Mouse (Mus musculus) CH12.LX (cell line): ENCODE results near the gene Arhgap25. TPM values are rescaled to one million over a fixed set of nuclear protein-coding genes. Genes with fewer than 3 reads are reported as not detected.

Experiments
- DNase-seq: peaks from one replicate; pipeline ENCODE4 v3.0.0-alpha.2; 2013; ENCODE audit errors: extremely low read depth
- H3K27ac ChIP-seq: 2 replicates; pipeline ENCODE4 v1.5.1; 2012; ENCODE audit warnings: low read depth, mild to moderate bottlenecking, control low read depth, moderate library complexity; ENCODE audit not compliant: insufficient read depth
- H3K27me3 ChIP-seq: replicated peaks from 2 replicates; pipeline ENCODE3; 2012; ENCODE audit warnings: inconsistent platforms
- H3K36me3 ChIP-seq, 2 experiments: replicated peaks in 1 of 2; 2 replicates each; pipeline versions ENCODE3 to v1.6.1; 2012; ENCODE audit warnings: inconsistent platforms in 1 of 2, low read length in 1 of 2, mild to moderate bottlenecking in 1 of 2, mixed read lengths in 1 of 2, moderate library complexity in 1 of 2; ENCODE audit not compliant: control insufficient read depth in 1 of 2, insufficient read depth in 1 of 2
- H3K4me1 ChIP-seq, 2 experiments: 2 replicates each; pipeline ENCODE4 v1.6.1; 2012; ENCODE audit warnings: inconsistent platforms in 1 of 2, moderate library complexity in 1 of 2; ENCODE audit not compliant: insufficient read depth in 2 of 2, control insufficient read depth in 1 of 2
- H3K4me2 ChIP-seq: 2 replicates; pipeline ENCODE4 v1.6.1; 2012; ENCODE audit warnings: low read depth, mild to moderate bottlenecking, control low read depth; ENCODE audit not compliant: poor library complexity, insufficient read depth, severe bottlenecking
- H3K4me3 ChIP-seq, 3 experiments: fragments of 150-350 bp in 1 of 3; sonication (generic) in 1 of 3; replicated peaks in 1 of 3; 2 replicates each; pipeline versions ENCODE3 to v1.5.1; 2011 to 2012; ENCODE audit warnings: low read depth in 2 of 3, low read length in 2 of 3, mild to moderate bottlenecking in 2 of 3, moderate library complexity in 2 of 3, control low read depth in 1 of 3, improper control_type of control experiment in 1 of 3, inconsistent platforms in 1 of 3, mixed read lengths in 1 of 3; ENCODE audit not compliant: poor library complexity in 1 of 3
- H3K79me2 ChIP-seq: replicated peaks from 2 replicates; pipeline ENCODE4 v1.6.1; 2012; ENCODE audit warnings: mild to moderate bottlenecking, moderate library complexity; ENCODE audit not compliant: control insufficient read depth, poor library complexity, insufficient read depth, severe bottlenecking; ENCODE audit errors: extremely low read depth
- H3K9ac ChIP-seq: 2 replicates; pipeline ENCODE4 v1.6.1; 2012; ENCODE audit warnings: low read depth, mild to moderate bottlenecking, control low read depth, moderate library complexity; ENCODE audit not compliant: insufficient read depth
- H3K9me3 ChIP-seq: replicated peaks from 2 replicates; pipeline ENCODE3; 2012; ENCODE audit warnings: low read length, inconsistent platforms, mixed read lengths
- E2F4 ChIP-seq: IDR thresholded peaks from 2 replicates; pipeline ENCODE4 v1.6.1; 2011; ENCODE audit warnings: low read depth, low read length, improper control_type of control experiment; ENCODE audit not compliant: insufficient replicate concordance
- ELF1 ChIP-seq: IDR thresholded peaks from 2 replicates; pipeline ENCODE4 v1.6.1; 2014; ENCODE audit warnings: low read depth, mild to moderate bottlenecking, inconsistent platforms, low read length, improper control_type of control experiment
- EP300 ChIP-seq: IDR thresholded peaks from 2 replicates; pipeline ENCODE4 v1.6.1; 2011; ENCODE audit warnings: low read length, improper control_type of control experiment
- ETS1 ChIP-seq: conservative IDR thresholded peaks from 2 replicates; pipeline ENCODE4 v1.6.1; 2012; ENCODE audit warnings: low read depth, mild to moderate bottlenecking, inconsistent platforms, low read length, improper control_type of control experiment, moderate library complexity
- GABPA ChIP-seq: IDR thresholded peaks from 2 replicates; pipeline ENCODE4 v1.6.1; 2012; ENCODE audit warnings: low read depth, low read length, improper control_type of control experiment, inconsistent platforms; ENCODE audit not compliant: insufficient replicate concordance
- JUN ChIP-seq: IDR thresholded peaks from 2 replicates; pipeline ENCODE4 v1.6.1; 2011; ENCODE audit warnings: low read depth, mild to moderate bottlenecking, low read length, improper control_type of control experiment, moderate library complexity; ENCODE audit not compliant: insufficient read depth
- MAFK ChIP-seq: IDR thresholded peaks from 2 replicates; pipeline ENCODE4 v1.6.1; 2011; ENCODE audit warnings: low read length, improper control_type of control experiment; ENCODE audit not compliant: insufficient replicate concordance
- MAX ChIP-seq: IDR thresholded peaks from 2 replicates; pipeline ENCODE4 v1.6.1; 2011; ENCODE audit warnings: low read length, improper control_type of control experiment
- MAZ ChIP-seq: IDR thresholded peaks from 2 replicates; pipeline ENCODE4 v1.6.1; 2012; ENCODE audit warnings: low read depth, mild to moderate bottlenecking, inconsistent platforms, low read length, improper control_type of control experiment, moderate library complexity
- MEF2A ChIP-seq: IDR thresholded peaks from 2 replicates; pipeline ENCODE4 v1.6.1; 2014; ENCODE audit warnings: low read depth, mild to moderate bottlenecking, inconsistent platforms, low read length, improper control_type of control experiment, borderline replicate concordance
- MXI1 ChIP-seq: IDR thresholded peaks from 2 replicates; pipeline ENCODE4 v1.6.1; 2011; ENCODE audit warnings: mild to moderate bottlenecking, low read depth, low read length, improper control_type of control experiment
- MYC ChIP-seq: IDR thresholded peaks from 2 replicates; pipeline ENCODE4 v1.6.1; 2011; ENCODE audit warnings: low read depth, mild to moderate bottlenecking, improper control_type of control experiment, low read length
- NELFE ChIP-seq: IDR thresholded peaks from 2 replicates; pipeline ENCODE4 v1.6.1; 2011; ENCODE audit warnings: low read depth, low read length, improper control_type of control experiment
- NRF1 ChIP-seq: IDR thresholded peaks from 2 replicates; pipeline ENCODE4 v1.6.1; 2014; ENCODE audit warnings: low read depth, mild to moderate bottlenecking, inconsistent platforms, low read length, improper control_type of control experiment, moderate library complexity
- RCOR1 ChIP-seq: conservative IDR thresholded peaks from 2 replicates; pipeline ENCODE4 v1.6.1; 2012; ENCODE audit warnings: low read depth, mild to moderate bottlenecking, inconsistent platforms, low read length, improper control_type of control experiment
- TCF12 ChIP-seq: IDR thresholded peaks from 2 replicates; pipeline ENCODE4 v1.6.1; 2014; ENCODE audit warnings: low read depth, mild to moderate bottlenecking, inconsistent platforms, low read length, improper control_type of control experiment
- USF2 ChIP-seq: conservative IDR thresholded peaks from 2 replicates; pipeline ENCODE4 v1.6.1; 2011; ENCODE audit warnings: low read depth, low read length, improper control_type of control experiment
- ZC3H11A ChIP-seq: IDR thresholded peaks from 2 replicates; pipeline ENCODE4 v1.6.1; 2012; ENCODE audit warnings: low read depth, mild to moderate bottlenecking, inconsistent platforms, low read length, improper control_type of control experiment
- ZMIZ1 ChIP-seq: IDR thresholded peaks from 2 replicates; pipeline ENCODE4 v1.6.1; 2012; ENCODE audit warnings: low read depth, mild to moderate bottlenecking, inconsistent platforms, low read length, improper control_type of control experiment
- ZNF384 ChIP-seq: IDR thresholded peaks from 2 replicates; pipeline ENCODE4 v1.6.1; 2012; ENCODE audit warnings: low read depth, low read length, improper control_type of control experiment, inconsistent platforms
- dilution Hi-C: fragments of 300-500 bp; cut with MboI; formaldehyde crosslinking; loops from 2 replicates; pipeline ENCODE4 v1.14.3; 2020; ENCODE audit warnings: low sequenced_read_pairs; ENCODE audit not compliant: extremely low pct_unique_long_range_greater_than_20kb, extremely low pct_ligation_motif_present
- in situ Hi-C: fragments of 300-500 bp; cut with MboI; formaldehyde crosslinking; loops from 3 replicates; pipeline ENCODE4 v1.14.3; 2019; ENCODE audit warnings: low sequenced_read_pairs, low pct_ligation_motif_present, low pct_unique_long_range_greater_than_20kb, mixed read lengths
- polyA plus RNA-seq: library from polyadenylated mRNA; unstranded; fragments of >175 nt; gene quantifications from 2 replicates; pipeline ENCODE4 v1.2.1, GENCODE M21; 2012; ENCODE audit warnings: low read depth; ENCODE audit not compliant: insufficient read length
- total RNA-seq, 2 experiments: library from RNA; depleted of rRNA; stranded (reverse); fragments of 300-350 nt in 1 of 2; fragments of >200 nt in 1 of 2; gene quantifications; 2 replicates each; pipeline ENCODE4 v1.2.3; 2012 to 2014

Arhgap25 gene
- total and polyA plus RNA-seq, 3 experiments: 11.7 to 16.5 (median 12.5) TPM

DNA sequence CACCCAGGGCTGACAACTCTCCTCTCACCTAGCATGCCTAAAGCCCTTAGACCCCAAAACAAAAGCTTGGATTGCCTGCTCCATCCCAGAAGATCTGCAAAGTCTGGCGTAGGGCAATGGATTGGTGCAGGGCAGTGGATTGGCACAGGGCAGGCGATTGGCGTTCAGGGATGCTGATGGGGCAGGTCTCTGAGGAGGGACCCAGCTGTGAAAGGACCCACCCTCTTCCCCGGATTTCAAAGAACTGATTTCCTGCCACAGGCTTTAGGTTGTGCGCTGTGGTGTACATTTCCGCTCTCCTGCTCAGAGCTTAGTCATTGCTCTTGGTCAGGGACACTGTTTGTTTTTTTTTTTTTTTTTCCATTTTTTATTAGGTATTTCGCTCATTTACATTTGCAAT lies 14.8 kb upstream of the Arhgap25 start:
- H3K4me1 ChIP-seq: peaks cover 6 to 29% of the 10 kb centered on the region in 2 experiments; a peak in 3 of 4 replicates
- H3K9me3 ChIP-seq: peaks cover 13% of the 10 kb centered on the region
- H3K36me3 ChIP-seq: no peaks in the 10 kb centered on the region
- no peak for TF ChIP-seq MYC
- no peak for TF ChIP-seq ZNF384
- TF ChIP-seq ETS1: no peak
- no peak for TF ChIP-seq USF2
- no peak for TF ChIP-seq NELFE
- no peak for TF ChIP-seq JUN
- no peak for TF ChIP-seq MXI1
- no peak for TF ChIP-seq MAX
- no peak for TF ChIP-seq MAFK
- no peak for TF ChIP-seq E2F4
- TF ChIP-seq ZC3H11A: no peak
- no peak overlapping the region for H3K4me2 ChIP-seq
- dilution Hi-C loops: no loop called here
- H3K27me3 ChIP-seq: peaks cover 11% of the 10 kb centered on the region
- H3K4me3 ChIP-seq: no peak overlapping the region
- no peak overlapping the region for H3K9ac ChIP-seq
- no peak for DNase-seq
- no peak overlapping the region for H3K27ac ChIP-seq
- no peaks in the 10 kb centered on the region for H3K79me2 ChIP-seq
- in situ Hi-C loops: no loop called here

DNA sequence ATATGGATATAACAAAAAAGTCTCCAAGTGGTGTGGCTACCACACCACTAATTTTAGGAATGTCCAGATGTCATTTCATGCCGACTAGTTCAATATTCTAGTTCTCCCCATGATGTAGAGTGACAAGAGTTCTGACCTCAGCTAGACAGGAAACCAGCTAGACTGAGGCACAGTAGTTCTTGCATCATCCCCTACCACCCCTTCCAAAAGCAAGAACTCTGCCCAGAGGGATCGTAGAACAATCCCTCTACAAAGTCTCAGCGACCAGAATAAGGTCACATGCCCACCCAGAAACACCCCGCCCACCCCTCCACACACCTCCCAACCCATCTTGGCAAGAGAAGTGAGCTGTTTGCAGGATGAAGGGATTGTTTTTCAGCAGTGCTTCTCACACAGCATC lies 14.4 kb upstream of the Arhgap25 start:
- dilution Hi-C loops: no loop called here
- H3K9ac ChIP-seq: no peak overlapping the region
- no peaks in the 10 kb centered on the region for H3K79me2 ChIP-seq
- no peak overlapping the region for H3K4me3 ChIP-seq
- H3K4me2 ChIP-seq: no peak overlapping the region
- H3K9me3 ChIP-seq: peaks cover 13% of the 10 kb centered on the region
- no peak for DNase-seq
- H3K27me3 ChIP-seq: peaks cover 14% of the 10 kb centered on the region
- no peaks in the 10 kb centered on the region for H3K36me3 ChIP-seq
- no peak overlapping the region for H3K27ac ChIP-seq
- H3K4me1 ChIP-seq: peaks cover 6 to 31% of the 10 kb centered on the region in 2 experiments; a peak in 3 of 4 replicates
- in situ Hi-C loops: no loop called here
- TF ChIP-seq TCF12 (no peak), E2F4 (no peak), RCOR1 (no peak), MAZ (no peak), ZMIZ1 (no peak), EP300 (no peak), MEF2A (no peak), ELF1 (no peak), NRF1 (no peak), GABPA (no peak)
